Mouse (Mus musculus) kidney, postnatal 0 days (tissue): ENCODE results near the gene Il4ra. TPM values are rescaled to one million over a fixed set of nuclear protein-coding genes. Genes with fewer than 3 reads are reported as not detected.

Source experiments
- ATAC-seq: fragments of 200-750 bp; cut with Nextera tagmentation; replicated peaks from 2 replicates; pipeline ENCODE4 v1.8.0; 2017; ENCODE audit warnings: low read depth, moderate number of reproducible peaks, moderate TSS enrichment, moderate library complexity; ENCODE audit not compliant: low FRiP score
- DNase-seq: peaks from one replicate; pipeline ENCODE4 v3.0.0-alpha.2; 2016; ENCODE audit warnings: low spot score
- H3K27ac ChIP-seq: fragments of 300-500 bp; sonication (generic); 2 replicates; pipeline ENCODE4 v1.5.1; 2014; ENCODE audit warnings: mild to moderate bottlenecking
- H3K27me3 ChIP-seq: fragments of 300-500 bp; sonication (generic); 2 replicates; pipeline ENCODE4 v1.6.1; 2014; ENCODE audit warnings: low read length, mixed read lengths; ENCODE audit not compliant: insufficient read depth
- H3K36me3 ChIP-seq: fragments of 300-500 bp; sonication (generic); 2 replicates; pipeline ENCODE4 v1.6.1; 2014; ENCODE audit warnings: low read length, mixed read lengths; ENCODE audit not compliant: insufficient read depth
- H3K4me1 ChIP-seq: fragments of 300-500 bp; sonication (generic); replicated peaks from 2 replicates; pipeline ENCODE4 v1.6.1; 2014; ENCODE audit warnings: antibody characterized with exemption, low read length, mixed read lengths; ENCODE audit not compliant: insufficient read depth
- H3K4me2 ChIP-seq: fragments of 300-500 bp; sonication (generic); 2 replicates; pipeline ENCODE4 v1.6.1; 2014; ENCODE audit warnings: mild to moderate bottlenecking, low read length, moderate library complexity, mixed read lengths
- H3K4me3 ChIP-seq: fragments of 300-500 bp; sonication (generic); replicated peaks from 2 replicates; pipeline ENCODE4 v1.5.1; 2014; ENCODE audit warnings: low read depth, low read length
- H3K9ac ChIP-seq: fragments of 300-500 bp; sonication (generic); 2 replicates; pipeline ENCODE4 v1.6.1; 2014; ENCODE audit warnings: low read depth, low read length
- H3K9me3 ChIP-seq: fragments of 300-500 bp; sonication (generic); replicated peaks from 2 replicates; pipeline ENCODE4 v1.6.1; 2016; ENCODE audit warnings: low read length, inconsistent platforms, mixed read lengths
- CTCF ChIP-seq: IDR thresholded peaks from 2 replicates; pipeline ENCODE4 v1.5.1; 2016; ENCODE audit warnings: antibody characterized with exemption, low read depth, mild to moderate bottlenecking, moderate library complexity
- WGBS: fragments of 180-500 bp; shearing (Covaris S2); extraction: QIAGEN DNeasy Blood & Tissue Kit; methylation state at CpG from one replicate; pipeline ENCODE4 v1.1.7; 2014; 5-methylcytosine and 5-hydroxymethylcytosine counted together
- polyA plus RNA-seq: library from polyadenylated mRNA; unstranded; fragments of >200 nt; fragmentation: Nextera tagmentation; extraction: Ambion mirVana; gene quantifications from 2 replicates; pipeline ENCODE4 v1.2.1, GENCODE M21; 2015

Gene Il4ra
- polyA plus RNA-seq, 1 experiment from 2014 or later, result 10.0 TPM

DNA sequence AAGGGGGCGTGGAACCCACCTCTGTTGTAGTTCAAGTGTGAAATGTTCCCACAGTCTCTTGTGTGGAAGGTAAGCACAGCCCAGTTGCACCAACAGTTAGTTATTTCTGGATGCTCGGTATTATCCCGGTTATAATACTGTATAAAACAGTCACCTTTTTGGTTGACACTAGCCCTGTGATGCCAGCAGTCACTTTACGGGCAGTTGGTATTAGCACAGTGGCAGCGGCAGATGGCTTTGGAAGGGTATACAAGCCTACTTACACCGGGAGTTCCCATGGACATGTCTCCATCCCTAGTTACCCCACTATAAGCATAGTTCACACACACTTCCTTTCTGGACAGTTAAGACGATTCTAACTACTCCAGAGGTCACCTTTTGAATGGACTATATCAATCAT, 6.6 kb upstream of the Il4ra start:
- Histone ChIP-seq H3K36me3 (no peaks in the 10 kb centered on the region), H3K27me3 (no peaks in the 10 kb centered on the region), H3K9me3 (no peaks in the 10 kb centered on the region), H3K9ac (no peak overlapping the region), H3K27ac (no peak overlapping the region), H3K4me1 (no peaks in the 10 kb centered on the region), H3K4me2 (no peak overlapping the region), H3K4me3 (no peak overlapping the region)
- DNase-seq (no peak), ATAC-seq (no peak)
- no peak for TF ChIP-seq CTCF
- WGBS, result 84% methylated on average over 7 of the region's 7 CpGs

DNA sequence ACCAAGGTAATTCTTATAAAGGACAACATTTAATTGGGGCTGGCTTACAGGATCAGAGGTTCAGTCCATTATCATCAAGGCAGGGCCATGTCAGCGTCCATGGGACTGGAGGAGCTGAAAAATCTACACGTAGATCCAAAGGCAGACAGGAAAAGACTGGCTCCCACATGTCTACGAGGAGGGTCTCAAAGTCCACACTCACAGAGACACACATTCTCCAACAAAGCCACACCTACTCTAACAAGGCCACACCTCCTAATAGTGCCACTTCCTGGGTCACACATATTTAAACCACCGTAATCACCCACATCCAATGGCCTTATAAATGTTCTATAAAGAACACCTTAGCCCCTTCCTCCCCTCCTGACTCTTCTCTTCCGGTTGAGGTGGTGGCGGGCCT, 5.2 kb upstream of the Il4ra start:
- H3K9me3 ChIP-seq, result no peaks in the 10 kb centered on the region
- ATAC-seq (no peak), DNase-seq (no peak)
- H3K36me3 ChIP-seq, result no peaks in the 10 kb centered on the region
- no peaks in the 10 kb centered on the region; the same call in 1 of the 2 replicates for H3K4me1 ChIP-seq
- no peak overlapping the region for H3K4me3 ChIP-seq
- WGBS, result 88% methylated on average over 6 of the region's 6 CpGs
- H3K4me2 ChIP-seq, result no peak overlapping the region
- no peak overlapping the region for H3K27ac ChIP-seq
- no peak overlapping the region for H3K9ac ChIP-seq
- TF ChIP-seq CTCF, result no peak
- H3K27me3 ChIP-seq, result no peaks in the 10 kb centered on the region

DNA sequence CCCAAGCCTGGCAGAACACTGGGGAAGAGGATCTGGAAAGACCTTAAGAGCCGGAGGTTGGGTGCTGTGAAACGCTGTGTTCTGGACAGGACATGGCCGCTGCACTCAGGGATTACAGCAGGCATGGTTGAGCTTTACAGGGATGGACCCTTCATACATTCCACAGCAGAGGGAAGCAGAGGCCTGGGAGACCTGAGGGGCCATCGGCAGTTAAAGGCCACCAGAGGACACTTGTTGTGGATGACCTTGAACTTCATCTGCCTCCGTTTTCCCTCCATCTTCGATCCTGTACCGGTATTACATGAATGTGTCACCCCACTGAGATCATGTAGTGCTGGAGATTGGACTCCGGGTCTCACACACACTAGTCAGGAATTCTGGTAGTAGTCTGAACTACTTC, 2.0 kb upstream of the Il4ra start:
- peaks cover 4% of the 10 kb centered on the region; the same call in 1 of the 2 replicates for H3K4me1 ChIP-seq
- H3K9ac ChIP-seq, result no peak overlapping the region
- 87% methylated on average over 8 of the region's 8 CpGs for WGBS

DNA sequence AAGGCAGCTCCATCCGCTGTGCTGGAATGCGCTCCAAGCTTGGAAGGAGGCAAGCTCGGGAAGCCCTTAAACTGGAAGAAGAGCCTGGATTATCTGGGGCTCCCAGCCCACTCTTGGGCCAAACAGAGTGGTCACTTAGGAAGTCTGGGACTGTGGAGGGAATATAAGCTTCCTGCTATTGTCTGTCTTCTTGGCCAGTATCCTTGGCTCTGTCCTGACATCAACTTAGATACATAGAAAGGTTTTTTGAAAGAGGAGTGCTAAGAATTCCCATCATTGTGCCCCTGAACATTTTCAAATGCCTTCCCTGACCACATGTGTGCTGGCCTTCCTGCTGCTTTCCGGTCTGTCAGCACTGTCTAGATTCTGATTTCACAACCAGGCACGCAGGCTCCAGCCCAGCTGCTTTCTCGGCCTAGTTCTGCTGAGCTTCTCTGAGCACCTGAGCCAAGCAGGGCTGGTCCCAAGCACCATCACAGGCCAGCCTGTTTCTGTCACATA, 989 bp upstream of the Il4ra start:
- Histone ChIP-seq H3K4me3 (no peak overlapping the region), H3K4me2 (no peak overlapping the region), H3K4me1 (peaks cover 4% of the 10 kb centered on the region; the same call in 1 of the 2 replicates), H3K27ac (peak overlapping the region; percentile 84; the same call in 1 of the 2 replicates), H3K9me3 (no peaks in the 10 kb centered on the region), H3K9ac (no peak overlapping the region), H3K27me3 (no peaks in the 10 kb centered on the region), H3K36me3 (no peaks in the 10 kb centered on the region)
- ATAC-seq, result no peak
- TF ChIP-seq CTCF, result no peak
- WGBS, result 70% methylated on average over 6 of the region's 6 CpGs
- DNase-seq, result peak; percentile 44

More for the DNA sequence above, 2.0 kb upstream of the Il4ra start:
- Histone ChIP-seq H3K4me3 (no peak overlapping the region), H3K27ac (no peak overlapping the region), H3K9me3 (no peaks in the 10 kb centered on the region), H3K36me3 (no peaks in the 10 kb centered on the region), H3K27me3 (no peaks in the 10 kb centered on the region), H3K4me2 (no peak overlapping the region)
- no peak for ATAC-seq
- TF ChIP-seq CTCF, result no peak
- DNase-seq, result no peak

DNA sequence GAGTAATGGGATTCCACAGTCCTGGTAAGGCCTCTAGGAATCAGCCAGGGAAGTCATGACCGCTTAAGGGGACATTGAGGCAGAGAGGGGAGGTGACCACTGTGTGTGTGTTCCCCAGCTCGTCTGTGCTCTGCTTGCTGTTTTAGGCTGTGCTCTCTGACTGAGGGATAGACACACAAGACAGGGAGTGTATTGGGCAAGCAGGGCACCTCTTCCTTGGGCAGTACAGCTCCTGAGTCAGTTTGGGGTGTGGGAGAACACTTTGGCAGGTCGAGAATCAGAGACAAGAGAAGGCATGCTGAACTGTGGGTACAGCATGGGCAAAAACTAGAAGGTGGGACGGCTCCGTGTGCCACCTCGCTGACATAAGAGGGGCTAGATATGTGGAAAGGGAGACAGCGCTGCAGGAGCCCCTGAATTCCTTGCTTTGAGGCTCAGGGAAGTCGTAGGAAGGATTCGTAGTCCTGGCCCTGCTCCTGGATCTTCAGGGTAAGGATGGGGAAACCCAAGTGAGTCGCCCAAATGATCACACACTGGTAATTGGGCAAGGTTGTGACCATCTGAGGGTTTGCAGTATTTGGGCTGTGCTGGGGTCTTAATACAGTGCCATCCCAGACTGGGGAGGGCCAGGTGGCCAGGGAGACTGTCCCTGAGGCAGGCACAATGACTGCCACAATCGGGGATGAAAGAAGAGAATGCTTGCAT, 1.1 kb downstream of the Il4ra start:
- peak overlapping the region; percentile 75 for H3K4me3 ChIP-seq
- H3K9me3 ChIP-seq, result no peaks in the 10 kb centered on the region
- H3K9ac ChIP-seq, result peak overlapping the region; percentile 78
- no peaks in the 10 kb centered on the region for H3K36me3 ChIP-seq
- no peaks in the 10 kb centered on the region for H3K27me3 ChIP-seq
- DNase-seq, result no peak
- peaks cover 15% of the 10 kb centered on the region; the same call in 1 of the 2 replicates for H3K4me1 ChIP-seq
- no peak for ATAC-seq
- 71% methylated on average over 11 of the region's 11 CpGs for WGBS
- H3K27ac ChIP-seq, result no peak overlapping the region
- peak overlapping the region; percentile 82 for H3K4me2 ChIP-seq
- TF ChIP-seq CTCF, result no peak

DNA sequence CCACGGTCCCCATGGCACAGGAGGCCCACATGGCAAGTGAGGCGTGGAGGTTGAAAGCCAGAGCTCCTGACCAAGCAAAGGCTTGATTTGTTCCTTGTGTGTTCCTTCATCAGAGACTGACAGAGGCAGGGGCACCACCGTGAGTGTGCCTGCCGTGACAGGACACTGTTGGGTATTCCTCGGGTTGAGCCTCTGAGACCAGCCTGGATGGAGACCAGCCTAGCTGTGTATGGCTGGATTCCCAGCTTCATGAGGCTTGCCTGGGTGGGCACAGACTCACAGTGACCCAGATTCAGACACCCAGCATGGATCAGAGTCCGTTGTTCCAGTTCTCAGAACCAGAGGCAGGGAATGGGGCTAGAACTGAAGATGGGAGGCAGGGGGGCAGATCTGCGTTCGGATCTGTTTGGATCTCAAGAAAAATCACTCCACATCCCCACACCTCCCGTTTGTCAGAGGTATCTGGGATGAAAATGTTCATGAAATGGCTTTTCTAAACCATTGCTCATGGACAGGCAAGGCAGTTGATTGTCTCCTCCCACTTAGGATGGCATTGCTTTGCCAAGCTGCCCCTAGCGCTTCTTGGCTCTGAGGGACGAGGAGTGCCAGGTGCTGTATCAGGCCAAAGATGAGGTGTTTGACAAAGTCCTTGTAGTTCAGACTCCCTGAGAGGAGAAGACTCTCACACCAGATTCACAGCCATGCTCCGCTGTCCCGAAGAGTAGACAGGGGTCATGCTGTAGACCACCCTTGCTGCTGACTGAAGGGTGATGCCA, 1.9 kb downstream of the Il4ra start:
- 84% methylated on average over 13 of the region's 13 CpGs for WGBS
- Histone ChIP-seq H3K4me3 (no peak overlapping the region), H3K4me2 (peak overlapping the region; percentile 82), H3K9me3 (no peaks in the 10 kb centered on the region), H3K27ac (no peak overlapping the region), H3K36me3 (no peaks in the 10 kb centered on the region), H3K9ac (no peak overlapping the region; the same call in 1 of the 2 replicates), H3K27me3 (no peaks in the 10 kb centered on the region), H3K4me1 (peaks cover 15% of the 10 kb centered on the region; the same call in 1 of the 2 replicates)
- no peak for TF ChIP-seq CTCF
- DNase-seq (no peak), ATAC-seq (no peak)
